Comparison of ENCODE assay signal across 10 mouse cellular contexts in the genomic region with DNA sequence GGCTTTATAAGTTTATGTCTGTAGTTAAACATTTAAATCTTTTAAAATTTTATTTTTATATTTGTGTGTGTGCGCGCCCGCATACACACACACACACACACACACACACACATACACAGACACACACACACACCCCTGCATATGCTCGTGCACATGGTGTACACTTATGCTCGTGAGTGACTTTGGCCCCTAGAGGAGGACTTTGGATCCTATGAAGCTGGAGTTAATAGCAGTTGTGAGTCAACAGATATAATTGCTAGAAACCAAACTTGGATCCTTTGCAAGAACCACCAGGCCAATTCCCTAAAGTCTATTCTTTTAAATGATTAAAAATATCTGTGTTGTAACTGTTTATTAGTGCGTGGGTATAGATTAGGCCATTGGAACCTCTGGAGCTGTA. TPM values are rescaled to one million over a fixed set of nuclear protein-coding genes. Genes with fewer than 3 reads are reported as not detected.
DNase-seq lines count a peak whose midpoint lies in the region; ATAC-seq lines count a peak whose summit lies in the region.
"Had no signal": no experiment of that assay in that cellular context is flagged by ENCODE, and none has a peak within 500 bp of the region (broad histone marks: within the 10 kb centered on the region; RNA-seq: fewer than 3 reads in every experiment).

No protein-coding gene starts in this region.

- no peak overlapping the region for H3K4me3 ChIP-seq in embryonic facial prominence, embryonic 14.5 days (ENCODE audit: low read depth, low read length)
- no peak overlapping the region for H3K4me3 ChIP-seq in embryonic facial prominence, embryonic 10.5 days
- H3K4me3 ChIP-seq in lung, embryonic 15.5 days: no peak overlapping the region
- H3K4me3 ChIP-seq in intestine, embryonic 15.5 days (replicated peaks): no peak overlapping the region
- H3K4me3 ChIP-seq in stomach, embryonic 16.5 days (replicated peaks; ENCODE audit: low read length): no peak overlapping the region
- H3K4me3 ChIP-seq: erythroblast, embryonic 14.5 days had no signal

- H3K9ac ChIP-seq in embryonic facial prominence, embryonic 14.5 days (ENCODE audit: low read depth, low read length): no peak overlapping the region
- H3K9ac ChIP-seq in lung, embryonic 15.5 days: no peak overlapping the region
- H3K9ac ChIP-seq in intestine, embryonic 15.5 days: no peak overlapping the region
- no peak overlapping the region for H3K9ac ChIP-seq in stomach, embryonic 16.5 days (ENCODE audit: low read length)

- no peaks in the 10 kb centered on the region for H3K9me3 ChIP-seq in embryonic facial prominence, embryonic 14.5 days (ENCODE audit: control insufficient read depth, low read length)
- H3K9me3 ChIP-seq in embryonic facial prominence, embryonic 10.5 days: no peaks in the 10 kb centered on the region
- no peaks in the 10 kb centered on the region for H3K9me3 ChIP-seq in lung, embryonic 15.5 days
- H3K9me3 ChIP-seq in intestine, embryonic 15.5 days: no peaks in the 10 kb centered on the region
- no peaks in the 10 kb centered on the region for H3K9me3 ChIP-seq in stomach, embryonic 16.5 days (replicated peaks; ENCODE audit: control insufficient read depth, low read length)

- no peak overlapping the region for H3K4me2 ChIP-seq in embryonic facial prominence, embryonic 14.5 days (ENCODE audit: low read depth, low read length)
- no peak overlapping the region for H3K4me2 ChIP-seq in lung, embryonic 15.5 days
- H3K4me2 ChIP-seq in intestine, embryonic 15.5 days (replicated peaks): no peak overlapping the region
- no peak overlapping the region for H3K4me2 ChIP-seq in stomach, embryonic 16.5 days (ENCODE audit: low read depth, low read length)

- 88% methylated on average over 6 of the region's 6 CpGs for WGBS in embryonic facial prominence, embryonic 14.5 days
- 92% methylated on average over 6 of the region's 6 CpGs for WGBS in embryonic facial prominence, embryonic 10.5 days
- 82% methylated on average over 6 of the region's 6 CpGs for WGBS in lung, embryonic 15.5 days
- WGBS in intestine, embryonic 15.5 days: 79% methylated on average over 6 of the region's 6 CpGs
- 80% methylated on average over 6 of the region's 6 CpGs for WGBS in stomach, embryonic 16.5 days

- no peaks in the 10 kb centered on the region for H3K27me3 ChIP-seq in embryonic facial prominence, embryonic 14.5 days (replicated peaks; ENCODE audit: control insufficient read depth, insufficient read depth, low read length)
- no peaks in the 10 kb centered on the region for H3K27me3 ChIP-seq in embryonic facial prominence, embryonic 10.5 days (replicated peaks; ENCODE audit: low read depth, poor library complexity, severe bottlenecking)
- H3K27me3 ChIP-seq in lung, embryonic 15.5 days: no peaks in the 10 kb centered on the region
- no peaks in the 10 kb centered on the region for H3K27me3 ChIP-seq in intestine, embryonic 15.5 days (replicated peaks)
- H3K27me3 ChIP-seq in stomach, embryonic 16.5 days (ENCODE audit: control insufficient read depth, insufficient read depth, low read length): no peaks in the 10 kb centered on the region

- ATAC-seq in embryonic facial prominence, embryonic 14.5 days (ENCODE audit: low read depth): no peak
- no peak for ATAC-seq in lung, embryonic 15.5 days (ENCODE audit: borderline replicate concordance, extremely low read depth, low FRiP score, low TSS enrichment)
- peak; percentile 87 for ATAC-seq in intestine, embryonic 15.5 days
- ATAC-seq in stomach, embryonic 16.5 days (ENCODE audit: insufficient read depth, low FRiP score): 0 out of 2 replicates have a peak, but pooled peaks have one; percentile 61

- peak overlapping the region; percentile 79; the same call in 1 of the 2 replicates for H3K27ac ChIP-seq in embryonic facial prominence, embryonic 14.5 days (replicated peaks; ENCODE audit: low read depth, low read length)
- H3K27ac ChIP-seq in embryonic facial prominence, embryonic 10.5 days (replicated peaks): no peak overlapping the region
- H3K27ac ChIP-seq in lung, embryonic 15.5 days: peak overlapping the region; percentile 52
- H3K27ac ChIP-seq in intestine, embryonic 15.5 days: no peak overlapping the region
- peak overlapping the region; percentile 70 for H3K27ac ChIP-seq in stomach, embryonic 16.5 days (ENCODE audit: low read length)

- no peak for DNase-seq in embryonic facial prominence, embryonic 14.5 days (ENCODE audit: low spot score)
- DNase-seq in embryonic facial prominence, embryonic 10.5 days (ENCODE audit: low spot score): no peak
- DNase-seq in lung, adult 18-20 months: no peak
- no peak for DNase-seq in cerebellum, adult 11-12 months
- no peak for DNase-seq in spleen, postnatal 14 days (ENCODE audit: low spot score in 2 of 2)
- DNase-seq: B cell, adult 2 months had no signal

- H3K4me1 ChIP-seq in embryonic facial prominence, embryonic 14.5 days (ENCODE audit: control insufficient read depth, insufficient read depth, low read length): peaks cover 22% of the 10 kb centered on the region
- H3K4me1 ChIP-seq in embryonic facial prominence, embryonic 10.5 days: peaks cover 19% of the 10 kb centered on the region
- H3K4me1 ChIP-seq in lung, embryonic 15.5 days: peaks cover 26% of the 10 kb centered on the region
- H3K4me1 ChIP-seq in intestine, embryonic 15.5 days (replicated peaks): 0 out of 2 replicates have a peak, but pooled peaks cover 6% of the 10 kb centered on the region
- peaks cover 17% of the 10 kb centered on the region for H3K4me1 ChIP-seq in stomach, embryonic 16.5 days (ENCODE audit: control insufficient read depth, insufficient read depth, low read length)

- no peaks in the 10 kb centered on the region for H3K36me3 ChIP-seq in embryonic facial prominence, embryonic 14.5 days (ENCODE audit: control insufficient read depth, insufficient read depth, low read length)
- H3K36me3 ChIP-seq in embryonic facial prominence, embryonic 10.5 days (replicated peaks): no peaks in the 10 kb centered on the region
- no peaks in the 10 kb centered on the region for H3K36me3 ChIP-seq in lung, embryonic 15.5 days
- H3K36me3 ChIP-seq in intestine, embryonic 15.5 days: no peaks in the 10 kb centered on the region
- no peaks in the 10 kb centered on the region for H3K36me3 ChIP-seq in stomach, embryonic 16.5 days (ENCODE audit: control insufficient read depth, insufficient read depth, low read length)

RNA-seq across cellular contexts. Expression of a gene that starts 42.8 kb away (rescaled TPM):
- polyA plus RNA-seq in embryonic facial prominence, embryonic 14.5 days (2014; fragmentation: Nextera tagmentation; extraction: Ambion mirVana): 33.5 and 33.9 TPM in 2 replicates
- polyA plus RNA-seq in embryonic facial prominence, embryonic 10.5 days (2016; fragmentation: Nextera tagmentation; extraction: Ambion mirVana): 48.0 and 50.9 TPM in 2 replicates
- polyA plus RNA-seq in lung, embryonic 15.5 days (2015; fragmentation: Nextera tagmentation; extraction: Ambion mirVana): 36.8 and 44.9 TPM in 2 replicates
- polyA plus RNA-seq in intestine, embryonic 15.5 days (2015; fragmentation: Nextera tagmentation; extraction: Ambion mirVana): 24.1 and 25.4 TPM in 2 replicates
- 30.0 and 34.0 TPM in 2 replicates for polyA plus RNA-seq in stomach, embryonic 16.5 days (2015; fragmentation: Nextera tagmentation; extraction: Ambion mirVana)

Comparison
In these comparisons a context has a peak if more than half of its experiments do, and no peak if none do; other contexts are left out.
1. H3K27ac ChIP-seq: peak in embryonic facial prominence, embryonic 14.5 days (single experiment), lung, embryonic 15.5 days (single experiment) and stomach, embryonic 16.5 days (single experiment); none in embryonic facial prominence, embryonic 10.5 days (single experiment) and intestine, embryonic 15.5 days (single experiment).
2. ATAC-seq: peak in intestine, embryonic 15.5 days (single experiment) and stomach, embryonic 16.5 days (single experiment); none in embryonic facial prominence, embryonic 14.5 days (single experiment) and lung, embryonic 15.5 days (single experiment).